Mouse (Mus musculus) kidney, postnatal 0 days (tissue): ENCODE data around the gene Numb. TPM values are rescaled to one million over a fixed set of nuclear protein-coding genes. Genes with fewer than 3 reads are reported as not detected.

ENCODE experiments used
- ATAC-seq: fragments of 200-750 bp; cut with Nextera tagmentation; replicated peaks from 2 replicates; pipeline ENCODE4 v1.8.0; 2017; ENCODE audit warnings: low read depth, moderate number of reproducible peaks, moderate TSS enrichment, moderate library complexity; ENCODE audit not compliant: low FRiP score
- DNase-seq: peaks from one replicate; pipeline ENCODE4 v3.0.0-alpha.2; 2016; ENCODE audit warnings: low spot score
- H3K27ac ChIP-seq: fragments of 300-500 bp; sonication (generic); 2 replicates; pipeline ENCODE4 v1.5.1; 2014; ENCODE audit warnings: mild to moderate bottlenecking
- H3K27me3 ChIP-seq: fragments of 300-500 bp; sonication (generic); 2 replicates; pipeline ENCODE4 v1.6.1; 2014; ENCODE audit warnings: low read length, mixed read lengths; ENCODE audit not compliant: insufficient read depth
- H3K36me3 ChIP-seq: fragments of 300-500 bp; sonication (generic); 2 replicates; pipeline ENCODE4 v1.6.1; 2014; ENCODE audit warnings: low read length, mixed read lengths; ENCODE audit not compliant: insufficient read depth
- H3K4me1 ChIP-seq: fragments of 300-500 bp; sonication (generic); replicated peaks from 2 replicates; pipeline ENCODE4 v1.6.1; 2014; ENCODE audit warnings: antibody characterized with exemption, low read length, mixed read lengths; ENCODE audit not compliant: insufficient read depth
- H3K4me2 ChIP-seq: fragments of 300-500 bp; sonication (generic); 2 replicates; pipeline ENCODE4 v1.6.1; 2014; ENCODE audit warnings: mild to moderate bottlenecking, low read length, moderate library complexity, mixed read lengths
- H3K4me3 ChIP-seq: fragments of 300-500 bp; sonication (generic); replicated peaks from 2 replicates; pipeline ENCODE4 v1.5.1; 2014; ENCODE audit warnings: low read depth, low read length
- H3K9ac ChIP-seq: fragments of 300-500 bp; sonication (generic); 2 replicates; pipeline ENCODE4 v1.6.1; 2014; ENCODE audit warnings: low read depth, low read length
- H3K9me3 ChIP-seq: fragments of 300-500 bp; sonication (generic); replicated peaks from 2 replicates; pipeline ENCODE4 v1.6.1; 2016; ENCODE audit warnings: low read length, inconsistent platforms, mixed read lengths
- CTCF ChIP-seq: IDR thresholded peaks from 2 replicates; pipeline ENCODE4 v1.5.1; 2016; ENCODE audit warnings: antibody characterized with exemption, low read depth, mild to moderate bottlenecking, moderate library complexity
- WGBS: fragments of 180-500 bp; shearing (Covaris S2); extraction: QIAGEN DNeasy Blood & Tissue Kit; methylation state at CpG from one replicate; pipeline ENCODE4 v1.1.7; 2014; 5-methylcytosine and 5-hydroxymethylcytosine counted together
- polyA plus RNA-seq: library from polyadenylated mRNA; unstranded; fragments of >200 nt; fragmentation: Nextera tagmentation; extraction: Ambion mirVana; gene quantifications from 2 replicates; pipeline ENCODE4 v1.2.1, GENCODE M21; 2015

The Numb gene
- polyA plus RNA-seq, 1 experiment from 2014 or later: 28.7 TPM

GRCm38 (mm10) chr12:83882503-83882902, 39.2 kb downstream of the Numb start:
- no peaks in the 10 kb centered on the region for H3K4me1 ChIP-seq
- no peak for TF ChIP-seq CTCF
- DNase-seq (no peak), ATAC-seq (no peak)
- H3K27me3 ChIP-seq: no peaks in the 10 kb centered on the region
- H3K9ac ChIP-seq: no peak overlapping the region
- H3K4me2 ChIP-seq: no peak overlapping the region
- H3K9me3 ChIP-seq: no peaks in the 10 kb centered on the region
- H3K4me3 ChIP-seq: no peak overlapping the region
- 83% methylated on average over 7 of the region's 7 CpGs for WGBS
- H3K27ac ChIP-seq: no peak overlapping the region
- no peaks in the 10 kb centered on the region for H3K36me3 ChIP-seq

DNA sequence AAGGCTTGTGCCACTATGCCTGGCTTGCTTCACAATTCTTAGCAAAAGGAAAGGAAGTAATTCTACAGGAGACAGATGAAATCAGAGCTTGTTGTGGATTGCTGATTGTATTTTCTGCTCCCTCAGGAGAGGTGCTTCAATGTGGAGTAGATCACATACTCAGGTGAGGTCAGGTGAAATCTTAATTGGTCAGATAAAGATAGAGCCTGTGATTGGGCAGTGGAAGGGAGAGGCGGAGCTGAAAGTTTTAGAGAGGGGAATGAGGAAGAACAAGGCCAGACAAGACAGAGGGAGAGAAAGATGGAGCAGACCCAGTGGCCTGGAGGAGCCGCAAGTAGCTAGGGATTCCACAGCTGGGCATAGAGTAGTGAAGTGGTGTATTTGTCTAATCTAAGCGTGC, 39.6 kb downstream of the Numb start:
- Histone ChIP-seq H3K9me3 (no peaks in the 10 kb centered on the region), H3K4me2 (no peak overlapping the region), H3K36me3 (no peaks in the 10 kb centered on the region), H3K4me3 (no peak overlapping the region), H3K9ac (no peak overlapping the region), H3K4me1 (no peaks in the 10 kb centered on the region), H3K27me3 (no peaks in the 10 kb centered on the region), H3K27ac (no peak overlapping the region)
- no peak for TF ChIP-seq CTCF
- no peak for DNase-seq
- ATAC-seq: no peak
- 93% methylated on average over 3 of the region's 3 CpGs for WGBS

DNA sequence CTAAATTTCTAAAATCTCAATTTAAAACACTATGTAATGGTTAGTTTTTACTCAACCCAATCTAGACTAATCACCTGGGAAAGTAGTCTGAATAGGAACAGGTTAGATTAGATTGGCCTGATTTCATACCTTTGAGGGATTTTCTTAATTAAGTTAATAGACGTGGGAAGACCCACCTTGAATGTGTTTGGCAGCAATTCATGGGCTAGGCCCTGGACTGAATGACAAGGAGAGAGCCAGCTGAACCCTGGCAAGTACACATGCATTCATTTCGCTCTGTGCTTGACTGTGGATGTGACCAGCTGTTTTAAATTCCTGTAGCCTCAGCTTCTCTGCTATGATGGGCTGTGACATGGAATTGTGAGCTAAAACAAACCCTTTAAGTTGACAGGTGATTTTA, 40.8 kb downstream of the Numb start:
- H3K27me3 ChIP-seq: no peaks in the 10 kb centered on the region

DNA sequence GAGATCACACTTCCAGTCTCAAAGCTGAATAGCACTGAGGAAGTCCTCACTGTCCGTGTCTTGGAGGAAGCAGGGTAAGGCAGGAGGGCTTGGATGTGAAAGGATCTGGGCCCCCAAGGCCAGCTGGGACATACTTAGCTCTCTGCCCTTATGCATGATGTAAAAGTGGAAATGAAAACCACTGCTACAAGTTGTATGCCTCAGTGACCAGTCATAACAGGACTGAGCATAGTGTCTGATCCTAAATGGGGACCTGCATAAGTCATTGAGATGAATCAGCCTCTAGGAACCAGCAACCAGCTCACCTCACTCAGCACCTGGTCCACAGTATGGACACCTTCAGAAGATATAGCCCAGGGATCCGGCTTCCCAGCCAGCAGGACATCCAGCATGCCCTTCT, 46.6 kb downstream of the Numb start:
- Histone ChIP-seq H3K4me1 (no peaks in the 10 kb centered on the region), H3K4me3 (no peak overlapping the region), H3K36me3 (0 out of 2 replicates have a peak, but pooled peaks cover 6% of the 10 kb centered on the region), H3K27ac (no peak overlapping the region), H3K9ac (no peak overlapping the region), H3K9me3 (no peaks in the 10 kb centered on the region), H3K27me3 (no peaks in the 10 kb centered on the region), H3K4me2 (no peak overlapping the region)
- 95% methylated on average over 2 of the region's 2 CpGs for WGBS
- no peak for ATAC-seq
- no peak for DNase-seq
- no peak for TF ChIP-seq CTCF

More for the DNA sequence above, 40.8 kb downstream of the Numb start:
- no peak overlapping the region for H3K4me3 ChIP-seq
- no peak for TF ChIP-seq CTCF
- no peak for DNase-seq
- no peak for ATAC-seq
- no peak overlapping the region for H3K4me2 ChIP-seq
- H3K4me1 ChIP-seq: no peaks in the 10 kb centered on the region
- 66% methylated on average over 2 of the region's 2 CpGs for WGBS
- H3K9me3 ChIP-seq: no peaks in the 10 kb centered on the region
- H3K27ac ChIP-seq: no peak overlapping the region
- H3K9ac ChIP-seq: no peak overlapping the region
- H3K36me3 ChIP-seq: no peaks in the 10 kb centered on the region

DNA sequence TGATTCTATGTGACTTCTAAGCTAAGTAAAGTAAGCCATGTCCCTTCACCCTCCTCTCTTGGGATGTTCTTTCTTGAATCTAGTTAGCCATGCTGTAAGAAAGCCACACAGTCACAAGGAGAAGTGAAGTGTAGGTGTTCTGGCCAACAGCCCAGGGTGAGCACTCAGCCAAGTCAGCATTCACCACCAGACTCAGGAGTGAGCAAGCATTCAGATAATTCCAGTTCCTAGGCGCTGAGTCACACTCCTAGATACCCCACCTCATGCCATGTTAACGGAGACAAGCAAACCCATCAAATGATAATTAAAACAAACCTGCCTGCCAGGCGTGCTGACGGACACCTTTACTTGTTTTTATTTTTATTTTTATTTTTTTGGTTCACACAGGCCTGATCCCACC, 47.1 kb downstream of the Numb start:
- DNase-seq: no peak
- Histone ChIP-seq H3K9me3 (no peaks in the 10 kb centered on the region), H3K4me2 (no peak overlapping the region), H3K27me3 (no peaks in the 10 kb centered on the region), H3K36me3 (0 out of 2 replicates have a peak, but pooled peaks cover 6% of the 10 kb centered on the region), H3K27ac (no peak overlapping the region), H3K4me3 (no peak overlapping the region), H3K9ac (no peak overlapping the region), H3K4me1 (no peaks in the 10 kb centered on the region)
- ATAC-seq: no peak
- WGBS: 87% methylated on average over 4 of the region's 4 CpGs
- no peak for TF ChIP-seq CTCF

DNA sequence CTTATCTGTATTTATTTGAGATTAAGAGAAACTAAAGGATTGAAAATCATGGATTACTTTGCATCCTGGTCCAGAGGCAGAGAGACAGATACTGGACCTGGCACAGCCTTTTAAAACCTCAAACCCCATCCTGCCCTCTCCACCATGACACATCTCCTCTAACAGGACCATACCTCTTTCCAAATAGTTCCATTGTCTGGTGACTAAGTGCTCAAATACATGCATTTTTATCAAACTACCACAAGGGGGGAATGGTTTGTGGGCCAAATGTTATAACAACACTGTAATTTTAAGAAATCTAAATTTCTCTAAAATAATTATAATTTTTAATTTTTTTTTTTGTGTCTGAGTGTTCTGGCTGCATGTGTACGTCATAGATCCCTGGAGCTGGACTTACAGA, 57.2 kb downstream of the Numb start:
- H3K9me3 ChIP-seq: no peaks in the 10 kb centered on the region; the same call in 1 of the 2 replicates
- no peaks in the 10 kb centered on the region for H3K4me1 ChIP-seq
- no peak overlapping the region for H3K4me2 ChIP-seq
- TF ChIP-seq CTCF: peak; percentile 24; the same call in 1 of the 2 replicates
- H3K9ac ChIP-seq: no peak overlapping the region
- DNase-seq (no peak), ATAC-seq (no peak)
- WGBS: 93% methylated on average over 1 of the region's 1 CpGs
- no peak overlapping the region for H3K27ac ChIP-seq
- H3K27me3 ChIP-seq: no peaks in the 10 kb centered on the region
- H3K4me3 ChIP-seq: no peak overlapping the region
- peaks cover 2% of the 10 kb centered on the region; the same call in 1 of the 2 replicates for H3K36me3 ChIP-seq

DNA sequence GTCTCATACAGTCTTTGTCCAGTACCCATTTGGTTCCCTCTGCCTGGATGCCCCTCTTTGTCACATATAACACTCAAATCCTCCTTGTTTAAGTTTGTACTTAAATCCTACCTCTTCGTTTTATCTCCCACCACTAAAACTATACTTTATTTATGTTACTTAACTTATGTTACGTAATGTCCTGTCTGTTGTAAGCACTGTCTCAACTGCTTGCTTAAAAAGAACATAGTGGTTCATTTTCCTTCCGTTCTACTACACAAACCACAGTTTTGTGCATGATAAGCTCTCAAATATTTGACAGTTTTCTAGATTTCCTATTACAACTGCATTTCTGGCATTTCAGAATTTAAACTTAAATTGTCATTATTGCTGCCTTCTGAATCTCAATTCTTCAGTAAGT, 59.9 kb downstream of the Numb start:
- DNase-seq: no peak
- Histone ChIP-seq H3K9ac (no peak overlapping the region), H3K4me3 (no peak overlapping the region), H3K9me3 (no peaks in the 10 kb centered on the region; the same call in 1 of the 2 replicates), H3K27ac (no peak overlapping the region), H3K27me3 (no peaks in the 10 kb centered on the region), H3K4me1 (no peaks in the 10 kb centered on the region), H3K36me3 (no peaks in the 10 kb centered on the region), H3K4me2 (no peak overlapping the region)
- no peak for TF ChIP-seq CTCF
- WGBS: 88% methylated on average over 3 of the region's 3 CpGs
- ATAC-seq: no peak
